Mouse (Mus musculus) small intestine, adult 2 months (tissue): ENCODE data around the gene Ablim2.
A peak's percentile ranks its signal among the peaks of the same experiment; 100 is the strongest.

Experiments used
- CTCF ChIP-seq: fragments of 200-500 bp; IDR thresholded peaks from 2 replicates; pipeline ENCODE4 v1.5.1; 2012; ENCODE audit warnings: low read depth, mild to moderate bottlenecking, control low read depth, inconsistent platforms, low read length, moderate library complexity, mixed read lengths; ENCODE audit not compliant: insufficient replicate concordance, insufficient read length; ENCODE audit errors: extremely low read depth
- POLR2A ChIP-seq: fragments of 200-500 bp; IDR thresholded peaks from 2 replicates; pipeline ENCODE4 v1.6.1; 2012; ENCODE audit warnings: low read depth, mild to moderate bottlenecking, control low read depth, inconsistent platforms, low read length, moderate library complexity

DNA sequence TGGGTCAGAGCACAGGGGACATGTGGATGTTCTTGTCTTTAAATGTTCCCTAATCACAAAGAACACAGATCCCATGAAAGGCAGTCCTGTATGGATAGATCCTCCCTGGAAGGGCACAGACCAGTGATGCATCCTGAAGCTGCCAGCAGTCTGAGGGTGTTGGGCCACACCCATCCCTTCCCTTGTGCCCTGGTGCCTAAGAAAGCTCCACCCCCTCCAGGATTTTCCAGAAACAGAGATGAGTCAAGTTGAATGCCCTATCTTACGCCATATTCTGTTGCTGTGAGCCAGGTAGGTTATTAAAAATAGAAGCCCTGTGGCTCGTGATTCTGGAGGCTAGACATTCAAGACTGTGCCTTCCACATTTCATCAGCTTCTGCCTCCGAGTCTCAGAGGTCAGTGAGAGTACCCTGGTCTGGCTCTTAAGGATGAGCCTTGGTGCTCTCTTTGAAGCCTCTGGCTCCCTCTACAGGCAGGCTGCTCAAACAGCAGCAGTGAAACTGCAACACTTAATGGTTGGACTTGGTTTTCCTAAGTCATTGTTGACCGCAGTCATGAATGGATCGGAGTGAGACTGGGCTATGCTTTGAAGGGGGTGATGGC, 2.4 kb upstream of the Ablim2 start:
- TF ChIP-seq POLR2A (no peak), CTCF (peak; percentile 89; the same call in 1 of the 2 replicates)
